ENCODE assay signal across 11 mouse cellular contexts in the genomic region with DNA sequence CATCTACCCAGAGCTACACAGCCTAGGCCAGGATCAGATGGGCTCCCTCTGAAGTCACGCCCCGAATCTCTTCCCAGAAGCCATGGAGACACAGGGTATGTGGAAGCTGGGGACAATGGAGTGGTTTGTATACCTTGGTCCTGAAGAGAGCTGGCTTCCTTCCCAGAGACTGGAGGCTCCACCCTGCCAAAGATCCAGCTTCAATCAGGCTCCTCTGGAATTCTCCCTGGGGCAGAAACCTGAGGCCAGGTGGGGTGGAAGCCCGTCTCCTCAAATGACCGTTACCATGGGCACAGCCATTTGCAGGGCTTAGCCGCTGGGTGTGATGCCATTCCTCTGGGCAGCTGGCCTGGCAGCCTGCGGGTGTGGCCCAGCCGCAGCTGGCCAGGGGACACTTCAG. TPM values are rescaled to one million over a fixed set of nuclear protein-coding genes. Genes with fewer than 3 reads are reported as not detected.
DNase-seq lines count a peak whose midpoint lies in the region; ATAC-seq and TF ChIP-seq lines count a peak whose summit lies in the region.
"Had no signal": no experiment of that assay in that cellular context is flagged by ENCODE, and none has a peak within 500 bp of the region (broad histone marks: within the 10 kb centered on the region; RNA-seq: fewer than 3 reads in every experiment).

No protein-coding gene starts in this region.

- TF ChIP-seq CTCF in heart, adult 2 months (IDR thresholded peaks at IDR 0.05) = no peak

- peak overlapping the region; percentile 22; the same call in 1 of the 2 replicates for H3K4me2 ChIP-seq in embryonic facial prominence, embryonic 13.5 days
- no peak overlapping the region for H3K4me2 ChIP-seq in stomach, embryonic 16.5 days (ENCODE audit: low read depth, low read length)
- H3K4me2 ChIP-seq: liver, embryonic 15.5 days had no signal

- no peaks in the 10 kb centered on the region for H3K36me3 ChIP-seq in heart, embryonic 10.5 days
- H3K36me3 ChIP-seq in embryonic facial prominence, embryonic 13.5 days = peaks cover 1% of the 10 kb centered on the region; the same call in 1 of the 2 replicates
- H3K36me3 ChIP-seq in stomach, embryonic 16.5 days (ENCODE audit: control insufficient read depth, insufficient read depth, low read length) = no peaks in the 10 kb centered on the region
- H3K36me3 ChIP-seq in heart, adult 2 months (ENCODE audit: control insufficient read depth, insufficient read depth, low read length) = no peaks in the 10 kb centered on the region
- H3K36me3 ChIP-seq: liver, embryonic 15.5 days had no signal

- no peak overlapping the region for H3K9ac ChIP-seq in embryonic facial prominence, embryonic 13.5 days
- no peak overlapping the region for H3K9ac ChIP-seq in stomach, embryonic 16.5 days (ENCODE audit: low read length)
- H3K9ac ChIP-seq in heart, adult 2 months (ENCODE audit: low read depth, low read length) = no peak overlapping the region
- H3K9ac ChIP-seq: liver, embryonic 15.5 days had no signal

- H3K4me3 ChIP-seq in heart, embryonic 10.5 days = no peak overlapping the region
- no peak overlapping the region for H3K4me3 ChIP-seq in embryonic facial prominence, embryonic 13.5 days
- no peak overlapping the region for H3K4me3 ChIP-seq in stomach, embryonic 16.5 days (replicated peaks; ENCODE audit: low read length)
- H3K4me3 ChIP-seq in heart, adult 2 months = no peak overlapping the region
- H3K4me3 ChIP-seq: liver, embryonic 15.5 days had no signal

- H3K27ac ChIP-seq in heart, embryonic 10.5 days = peak overlapping the region; percentile 47; the same call in 1 of the 2 replicates
- H3K27ac ChIP-seq in embryonic facial prominence, embryonic 13.5 days = peak overlapping the region; percentile 78
- H3K27ac ChIP-seq in stomach, embryonic 16.5 days (ENCODE audit: low read length) = no peak overlapping the region
- no peak overlapping the region for H3K27ac ChIP-seq in heart, adult 2 months
- H3K27ac ChIP-seq: liver, embryonic 15.5 days had no signal

- H3K4me1 ChIP-seq in heart, embryonic 10.5 days = peaks cover 7% of the 10 kb centered on the region; the same call in 1 of the 2 replicates
- H3K4me1 ChIP-seq in embryonic facial prominence, embryonic 13.5 days = peaks cover 31% of the 10 kb centered on the region
- H3K4me1 ChIP-seq in stomach, embryonic 16.5 days (ENCODE audit: control insufficient read depth, insufficient read depth, low read length) = no peaks in the 10 kb centered on the region; the same call in 1 of the 2 replicates
- H3K4me1 ChIP-seq in heart, adult 2 months (ENCODE audit: control insufficient read depth, insufficient read depth, low read length) = peaks cover 3% of the 10 kb centered on the region; the same call in 1 of the 2 replicates

- WGBS in heart, embryonic 10.5 days = 76% methylated on average over 7 of the region's 7 CpGs
- WGBS in embryonic facial prominence, embryonic 13.5 days = 37% methylated on average over 7 of the region's 7 CpGs
- 68% methylated on average over 7 of the region's 7 CpGs for WGBS in stomach, embryonic 16.5 days
- WGBS in heart, adult 2 months = 70% methylated on average over 7 of the region's 7 CpGs

- intact Hi-C loops in heart, postnatal 14 days (cut with DNase I) = no loop called here
- intact Hi-C loops in heart, adult 2 months (cut with DNase I) = loop anchor here (5.0 kb wide), 1 partner anchor 37 kb away; no protein-coding TSS in a partner anchor

- ATAC-seq in embryonic facial prominence, embryonic 13.5 days (ENCODE audit: insufficient number of reproducible peaks, insufficient read depth, low FRiP score, low TSS enrichment, low read depth) = peak; percentile 76
- peak; percentile 28; the same call in 1 of the 2 replicates for ATAC-seq in stomach, embryonic 16.5 days (ENCODE audit: insufficient read depth, low FRiP score)
- no peak for ATAC-seq in granulocyte monocyte progenitor cell, adult 5-6 weeks (replicated peaks; ENCODE audit: poor library complexity, severe bottlenecking)
- ATAC-seq: hindbrain, embryonic 16.5 days had no signal

- no peaks in the 10 kb centered on the region for H3K9me3 ChIP-seq in heart, embryonic 10.5 days
- H3K9me3 ChIP-seq in embryonic facial prominence, embryonic 13.5 days = no peaks in the 10 kb centered on the region
- H3K9me3 ChIP-seq in stomach, embryonic 16.5 days (replicated peaks; ENCODE audit: control insufficient read depth, low read length) = no peaks in the 10 kb centered on the region
- H3K9me3 ChIP-seq: liver, embryonic 15.5 days had no signal

- no peak for DNase-seq in heart, embryonic 10.5 days (ENCODE audit: low spot score)
- DNase-seq in heart, postnatal 14 days = no peak
- DNase-seq in kidney, postnatal 36 days = peak; percentile 39 to 58
- DNase-seq in heart, adult 2 months = no peak
- no peak for DNase-seq in thymus, postnatal 10 days (ENCODE audit: low spot score in 2 of 2)
- DNase-seq: cerebellum, adult 18-20 months had no signal

- TF ChIP-seq EP300 in heart, adult 2 months (IDR thresholded peaks at IDR 0.05; ENCODE audit: insufficient read depth, low read depth, low read length) = no peak

- H3K79me2 ChIP-seq in heart, adult 2 months (replicated peaks; ENCODE audit: control insufficient read depth, insufficient read depth, low read length) = no peaks in the 10 kb centered on the region

- no peak for TF ChIP-seq POLR2A in heart, adult 2 months (IDR thresholded peaks at IDR 0.05; ENCODE audit: insufficient read depth, low read depth, low read length)

- H3K27me3 ChIP-seq in heart, embryonic 10.5 days (ENCODE audit: insufficient read depth, poor library complexity, severe bottlenecking) = peaks cover 30% of the 10 kb centered on the region
- H3K27me3 ChIP-seq in embryonic facial prominence, embryonic 13.5 days = peaks cover 7% of the 10 kb centered on the region; the same call in 1 of the 2 replicates
- H3K27me3 ChIP-seq in stomach, embryonic 16.5 days (ENCODE audit: control insufficient read depth, insufficient read depth, low read length) = no peaks in the 10 kb centered on the region
- no peaks in the 10 kb centered on the region for H3K27me3 ChIP-seq in heart, adult 2 months (ENCODE audit: control insufficient read depth, insufficient read depth, low read length)

RNA-seq across cellular contexts. Expression of a gene that starts 6.5 kb away (rescaled TPM):
- 1.1 TPM in 2 replicates for polyA plus RNA-seq in heart, embryonic 10.5 days (2016; fragmentation: Nextera tagmentation; extraction: Ambion mirVana)
- 1 to 10 TPM; 5.8 to 5.9 TPM for total RNA-seq in heart, postnatal 14 days (2021)
- 10.8 and 13.9 TPM in 2 replicates for polyA plus RNA-seq in embryonic facial prominence, embryonic 13.5 days (2015; fragmentation: Nextera tagmentation; extraction: Ambion mirVana)
- polyA plus RNA-seq in stomach, embryonic 16.5 days (2015; fragmentation: Nextera tagmentation; extraction: Ambion mirVana) = 2.8 and 3.7 TPM in 2 replicates
- 1 to 10 TPM; 3.6 to 5.1 TPM for total RNA-seq in heart, adult 2 months (2021)
- 4.6 and 7.5 TPM in 2 replicates for polyA plus RNA-seq in heart, adult 2 months (2012; rRNA removed)
- 0.43 and 4.2 TPM in 2 replicates for total RNA-seq in granulocyte monocyte progenitor cell, adult 5-6 weeks (2014; fragmentation: Nextera tagmentation)
- 0.26 and 0.82 TPM in 2 replicates for total RNA-seq in granulocyte monocyte progenitor cell, adult 5-6 weeks (2017)

RNA-seq across cellular contexts. Expression of a gene that starts 26.0 kb away (rescaled TPM):
- polyA plus RNA-seq in heart, embryonic 10.5 days (2016; fragmentation: Nextera tagmentation; extraction: Ambion mirVana) = 65.8 and 71.8 TPM in 2 replicates
- total RNA-seq in heart, postnatal 14 days (2021) = 10 to 100 TPM; 17.1 to 18.8 TPM
- polyA plus RNA-seq in embryonic facial prominence, embryonic 13.5 days (2015; fragmentation: Nextera tagmentation; extraction: Ambion mirVana) = 88.4 and 94.6 TPM in 2 replicates
- polyA plus RNA-seq in stomach, embryonic 16.5 days (2015; fragmentation: Nextera tagmentation; extraction: Ambion mirVana) = 208 and 281 TPM in 2 replicates
- total RNA-seq in heart, adult 2 months (2021) = 10 to 100 TPM; 14.2 to 17.0 TPM
- polyA plus RNA-seq in heart, adult 2 months (2012; rRNA removed) = 36.3 and 37.8 TPM in 2 replicates
- total RNA-seq in granulocyte monocyte progenitor cell, adult 5-6 weeks (2014; fragmentation: Nextera tagmentation) = 85.6 and 87.2 TPM in 2 replicates
- total RNA-seq in granulocyte monocyte progenitor cell, adult 5-6 weeks (2017) = 21.8 and 30.8 TPM in 2 replicates

RNA-seq across cellular contexts. Expression of a gene that starts 42.8 kb away (rescaled TPM):
- 8.8 and 11.4 TPM in 2 replicates for polyA plus RNA-seq in heart, embryonic 10.5 days (2016; fragmentation: Nextera tagmentation; extraction: Ambion mirVana)
- 1 to 10 TPM; 4.7 to 5.3 TPM for total RNA-seq in heart, postnatal 14 days (2021)
- 19.6 and 19.8 TPM in 2 replicates for polyA plus RNA-seq in embryonic facial prominence, embryonic 13.5 days (2015; fragmentation: Nextera tagmentation; extraction: Ambion mirVana)
- polyA plus RNA-seq in stomach, embryonic 16.5 days (2015; fragmentation: Nextera tagmentation; extraction: Ambion mirVana) = 9.3 and 9.4 TPM in 2 replicates
- total RNA-seq in heart, adult 2 months (2021) = 1 to 10 TPM; 3.4 to 4.0 TPM
- polyA plus RNA-seq in heart, adult 2 months (2012; rRNA removed) = 6.1 and 8.5 TPM in 2 replicates
- total RNA-seq in granulocyte monocyte progenitor cell, adult 5-6 weeks (2014; fragmentation: Nextera tagmentation) = 6.0 and 25.2 TPM in 2 replicates
- total RNA-seq in granulocyte monocyte progenitor cell, adult 5-6 weeks (2017) = 9.8 and 12.6 TPM in 2 replicates

Comparison
In these comparisons a context has a peak if more than half of its experiments do, and no peak if none do; other contexts are left out.
1. H3K27ac ChIP-seq: peak in heart, embryonic 10.5 days (single experiment) and embryonic facial prominence, embryonic 13.5 days (single experiment); none in stomach, embryonic 16.5 days (single experiment) and heart, adult 2 months (single experiment).
2. DNase-seq: peak in kidney, postnatal 36 days (2 of 2); none in heart, embryonic 10.5 days (single experiment), heart, postnatal 14 days (0 of 2), heart, adult 2 months (0 of 2) and thymus, postnatal 10 days (0 of 2).